Mouse (Mus musculus) brain, embryonic 14.5 days (tissue): ENCODE measurements at regions not wholly inside any gene's neighbourhood (a gene's known extent, or its start where the extent isn't known, plus 50 kb on each side); places are given as distances from the start of the nearest gene placed in this dataset.

Source experiments
- CTCF ChIP-seq: fragments of 200-500 bp; IDR thresholded peaks from 2 replicates; pipeline ENCODE4 v1.5.1; 2012; ENCODE audit warnings: inconsistent platforms, mild to moderate bottlenecking, moderate library complexity, borderline replicate concordance; ENCODE audit not compliant: insufficient read depth, insufficient read length; ENCODE audit errors: extremely low read depth
- POLR2A ChIP-seq: fragments of 200-500 bp; IDR thresholded peaks from 2 replicates; pipeline ENCODE4 v1.6.1; 2012; ENCODE audit warnings: mild to moderate bottlenecking, inconsistent platforms, borderline replicate concordance; ENCODE audit not compliant: poor library complexity, insufficient read depth, insufficient read length, severe bottlenecking; ENCODE audit errors: extremely low read depth

DNA sequence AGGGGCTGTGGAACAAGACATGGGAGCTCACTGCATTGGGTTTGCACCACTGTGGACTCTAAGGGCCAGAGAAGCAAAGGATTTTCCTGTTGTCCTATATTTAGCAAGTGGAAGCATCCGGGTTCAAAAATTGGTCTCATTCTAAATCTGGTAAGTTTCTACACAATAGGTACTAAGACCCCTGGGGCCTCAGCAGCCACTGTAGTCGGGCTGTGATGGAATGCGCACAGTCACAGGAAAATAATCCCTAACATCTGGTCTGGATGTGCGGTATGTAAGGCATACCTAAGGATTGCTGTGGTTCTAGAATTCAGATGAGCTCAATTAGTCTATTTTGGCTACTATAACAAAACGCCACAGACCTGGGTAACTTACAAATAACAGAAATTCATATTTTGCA, 74.4 kb upstream of the Spata13 start:
- TF ChIP-seq POLR2A: no peak
- TF ChIP-seq CTCF: no peak
